Mouse (Mus musculus) stomach, postnatal 0 days (tissue): Measurements from ENCODE around the gene Gm11992.

ENCODE experiments used
- CTCF ChIP-seq: IDR thresholded peaks from 2 replicates; pipeline ENCODE4 v1.5.1; 2016; ENCODE audit warnings: antibody characterized with exemption, low read depth, mild to moderate bottlenecking, moderate library complexity
- EP300 ChIP-seq: optimal IDR thresholded peaks from 2 replicates; pipeline ENCODE3; 2016; ENCODE audit warnings: antibody characterized with exemption

- TF ChIP-seq EP300 (no peak), CTCF (no peak)
Observed at GRCm38 (mm10) chr11:9014740-9015139, 33.7 kb upstream of the Gm11992 start.
